Mouse (Mus musculus): ENCODE measurements around the gene Ring1. TPM values are rescaled to one million over a fixed set of nuclear protein-coding genes. Genes with fewer than 3 reads are reported as not detected.

Ring1 gene
- polyA plus RNA-seq, 1 experiment: 52.0 TPM

- Histone ChIP-seq H3K4me1 (ENCODE audit: control insufficient read depth, insufficient read depth, insufficient read length) (peaks cover 27% of the 10 kb centered on the region; the same call in 1 of the 2 replicates), H3K27me3 (ENCODE audit: control insufficient read depth, insufficient read depth, low read length) (no peaks in the 10 kb centered on the region), H3K27ac (ENCODE audit: insufficient read depth, low read length) (no peak overlapping the region), H3K4me3 (ENCODE audit: extremely low read depth, insufficient read depth, insufficient read length) (no peak overlapping the region), H3K36me3 (ENCODE audit: control insufficient read depth, insufficient read depth, low read length) (peaks cover 19% of the 10 kb centered on the region)
- WGBS: 90% methylated on average over 21 of the region's 21 CpGs
- no peak for DNase-seq (ENCODE audit: low read depth in 1 of 2, low spot score in 2 of 2)
- TF ChIP-seq POLR2A (IDR thresholded peaks at IDR 0.05; ENCODE audit: low read depth, low read length): no peak
- no peak for TF ChIP-seq CTCF (IDR thresholded peaks at IDR 0.05; ENCODE audit: extremely low read depth, insufficient read depth, insufficient read length, insufficient replicate concordance)
These were observed 5.6 kb upstream of the Ring1 start for GRCm38 (mm10) chr17:34029890-34030595.

DNA sequence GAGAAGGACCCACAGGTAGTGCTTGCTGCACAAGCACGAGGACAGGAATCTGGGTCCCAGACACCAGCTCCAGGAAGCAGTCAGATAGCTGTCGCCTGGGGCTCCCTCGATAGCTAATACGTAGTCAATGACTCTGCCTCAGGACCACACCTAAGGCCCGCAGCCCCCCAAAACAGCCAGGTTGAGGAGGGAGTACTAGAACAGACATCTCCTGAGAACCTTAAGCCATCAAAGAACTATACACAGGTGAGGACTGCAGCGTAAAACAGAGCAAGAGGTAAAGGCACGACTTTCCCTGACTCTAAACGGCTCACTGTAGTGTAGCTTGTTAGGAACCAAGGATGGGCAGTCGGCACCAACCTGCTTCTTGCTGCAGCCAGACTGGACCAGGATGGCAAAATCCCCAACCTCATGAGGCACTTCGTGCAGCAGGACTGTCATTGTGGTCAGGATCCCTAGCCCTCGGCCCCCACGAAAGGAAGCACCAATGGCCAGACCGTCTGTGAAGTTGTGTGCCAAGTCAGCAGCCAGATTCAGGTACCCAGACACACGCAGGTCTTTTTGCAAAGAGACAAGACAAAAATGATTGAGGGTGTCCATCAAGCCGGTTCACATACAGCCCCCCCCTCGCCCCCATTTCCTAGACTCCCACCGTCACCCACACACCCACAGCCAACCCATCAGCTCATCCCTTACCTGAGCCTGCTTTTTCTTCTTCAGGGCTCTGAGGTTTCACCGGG, 4.8 kb upstream of the Ring1 start:
- H3K27ac ChIP-seq (ENCODE audit: insufficient read depth, low read length): no peak overlapping the region
- peaks cover 16% of the 10 kb centered on the region for H3K36me3 ChIP-seq (ENCODE audit: control insufficient read depth, insufficient read depth, low read length)
- TF ChIP-seq POLR2A (IDR thresholded peaks at IDR 0.05; ENCODE audit: low read depth, low read length) (no peak), CTCF (IDR thresholded peaks at IDR 0.05; ENCODE audit: extremely low read depth, insufficient read depth, insufficient read length, insufficient replicate concordance) (no peak)
- WGBS: 86% methylated on average over 18 of the region's 18 CpGs
- H3K27me3 ChIP-seq (ENCODE audit: control insufficient read depth, insufficient read depth, low read length): no peaks in the 10 kb centered on the region
- no peak for DNase-seq (ENCODE audit: low read depth in 1 of 2, low spot score in 2 of 2)
- H3K4me1 ChIP-seq (ENCODE audit: control insufficient read depth, insufficient read depth, insufficient read length): peaks cover 27% of the 10 kb centered on the region; the same call in 1 of the 2 replicates
- H3K4me3 ChIP-seq (ENCODE audit: extremely low read depth, insufficient read depth, insufficient read length): no peak overlapping the region

DNA sequence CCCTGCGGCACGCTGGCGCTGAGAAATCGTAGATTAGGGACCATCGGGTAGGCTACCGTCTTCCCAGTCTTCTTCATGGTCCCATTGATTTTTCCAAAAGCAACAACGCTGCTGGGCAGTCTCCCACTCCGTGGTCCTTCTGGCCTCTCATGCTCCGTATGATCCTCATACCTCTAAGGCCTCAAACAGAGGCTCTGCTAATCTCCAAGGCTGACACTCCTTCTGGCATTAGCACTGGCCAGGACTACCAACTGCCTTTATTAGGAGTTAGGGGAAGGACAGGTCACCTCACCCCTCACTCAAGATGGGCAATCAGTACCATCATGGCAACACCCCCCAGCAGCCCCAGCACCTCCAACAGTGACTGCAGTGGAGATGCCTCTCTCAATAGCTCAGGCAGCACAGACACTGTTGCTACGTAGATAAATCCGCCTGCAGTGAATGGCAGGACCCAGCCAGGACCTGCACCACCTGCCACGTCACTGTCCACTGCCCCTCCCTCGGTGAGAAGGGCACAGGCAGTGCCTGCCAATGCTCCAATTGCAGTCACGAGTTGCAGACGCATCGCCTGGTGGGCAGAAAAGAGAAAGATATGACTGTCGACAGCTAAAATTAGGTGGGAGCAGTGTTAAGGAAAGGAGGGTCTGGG, 4.1 kb upstream of the Ring1 start:
- Histone ChIP-seq H3K4me3 (ENCODE audit: extremely low read depth, insufficient read depth, insufficient read length) (no peak overlapping the region), H3K27ac (ENCODE audit: insufficient read depth, low read length) (no peak overlapping the region), H3K36me3 (ENCODE audit: control insufficient read depth, insufficient read depth, low read length) (peaks cover 14% of the 10 kb centered on the region), H3K27me3 (ENCODE audit: control insufficient read depth, insufficient read depth, low read length) (no peaks in the 10 kb centered on the region), H3K4me1 (ENCODE audit: control insufficient read depth, insufficient read depth, insufficient read length) (peaks cover 27% of the 10 kb centered on the region; the same call in 1 of the 2 replicates)
- TF ChIP-seq CTCF (IDR thresholded peaks at IDR 0.05; ENCODE audit: extremely low read depth, insufficient read depth, insufficient read length, insufficient replicate concordance) (no peak), POLR2A (IDR thresholded peaks at IDR 0.05; ENCODE audit: low read depth, low read length) (no peak)
- WGBS: 92% methylated on average over 17 of the region's 17 CpGs
- DNase-seq (ENCODE audit: low read depth in 1 of 2, low spot score in 2 of 2): no peak

- Histone ChIP-seq H3K27me3 (ENCODE audit: control insufficient read depth, insufficient read depth, low read length) (no peaks in the 10 kb centered on the region), H3K27ac (ENCODE audit: insufficient read depth, low read length) (peak within 1 kb of the TSS; percentile 90), H3K4me3 (ENCODE audit: extremely low read depth, insufficient read depth, insufficient read length) (peak within 1 kb of the TSS; percentile 86), H3K4me1 (ENCODE audit: control insufficient read depth, insufficient read depth, insufficient read length) (peaks cover 24% of the 10 kb centered on the region; the same call in 1 of the 2 replicates), H3K36me3 (ENCODE audit: control insufficient read depth, insufficient read depth, low read length) (peaks cover 14% of the 10 kb centered on the region)
- peak; percentile 80 to 92 for DNase-seq (ENCODE audit: low read depth in 1 of 2, low spot score in 2 of 2)
- TF ChIP-seq CTCF (IDR thresholded peaks at IDR 0.05; ENCODE audit: extremely low read depth, insufficient read depth, insufficient read length, insufficient replicate concordance): 0 out of 2 replicates have a peak, but pooled peaks have one; percentile 2
- TF ChIP-seq POLR2A (IDR thresholded peaks at IDR 0.05; ENCODE audit: low read depth, low read length): peak; percentile 71
- under 1% methylated on average over 47 of the region's 49 CpGs for WGBS
These were observed 3.3 kb upstream of the Ring1 start, which contains the start of gene H2-Ke6 for GRCm38 (mm10) chr17:34027656-34028223. Gene H2-Ke6, minus strand, starts transcription at chr17:34028060.

GRCm38 (mm10) chr17:34026917-34027655, 2.6 kb upstream of the Ring1 start:
- H3K36me3 ChIP-seq (ENCODE audit: control insufficient read depth, insufficient read depth, low read length): peaks cover 18% of the 10 kb centered on the region
- peak overlapping the region; percentile 90 for H3K27ac ChIP-seq (ENCODE audit: insufficient read depth, low read length)
- 11% methylated on average over 36 of the region's 36 CpGs for WGBS
- no peak for TF ChIP-seq CTCF (IDR thresholded peaks at IDR 0.05; ENCODE audit: extremely low read depth, insufficient read depth, insufficient read length, insufficient replicate concordance)
- no peak for TF ChIP-seq POLR2A (IDR thresholded peaks at IDR 0.05; ENCODE audit: low read depth, low read length)
- no peaks in the 10 kb centered on the region for H3K27me3 ChIP-seq (ENCODE audit: control insufficient read depth, insufficient read depth, low read length)
- DNase-seq (ENCODE audit: low read depth in 1 of 2, low spot score in 2 of 2): peak; percentile 67 to 79
- peak overlapping the region; percentile 86 for H3K4me3 ChIP-seq (ENCODE audit: extremely low read depth, insufficient read depth, insufficient read length)
- peaks cover 24% of the 10 kb centered on the region; the same call in 1 of the 2 replicates for H3K4me1 ChIP-seq (ENCODE audit: control insufficient read depth, insufficient read depth, insufficient read length)

GRCm38 (mm10) chr17:34026221-34026620, 1.7 kb upstream of the Ring1 start:
- Histone ChIP-seq H3K36me3 (ENCODE audit: control insufficient read depth, insufficient read depth, low read length) (peaks cover 23% of the 10 kb centered on the region), H3K27me3 (ENCODE audit: control insufficient read depth, insufficient read depth, low read length) (no peaks in the 10 kb centered on the region), H3K4me1 (ENCODE audit: control insufficient read depth, insufficient read depth, insufficient read length) (peaks cover 24% of the 10 kb centered on the region; the same call in 1 of the 2 replicates), H3K4me3 (ENCODE audit: extremely low read depth, insufficient read depth, insufficient read length) (no peak overlapping the region), H3K27ac (ENCODE audit: insufficient read depth, low read length) (no peak overlapping the region)
- 46% methylated on average over 2 of the region's 2 CpGs for WGBS
- no peak for TF ChIP-seq POLR2A (IDR thresholded peaks at IDR 0.05; ENCODE audit: low read depth, low read length)
- no peak for TF ChIP-seq CTCF (IDR thresholded peaks at IDR 0.05; ENCODE audit: extremely low read depth, insufficient read depth, insufficient read length, insufficient replicate concordance)
- DNase-seq (ENCODE audit: low read depth in 1 of 2, low spot score in 2 of 2): no peak

All from spleen, adult 2 months (tissue).